Mouse (Mus musculus): Measurements from ENCODE around the gene Dpm2.

Dpm2 gene

GRCm38 (mm10) chr2:32618051-32618450 lies 47.4 kb downstream of the Dpm2 start:
- DNase-seq, result no peak

GRCm38 (mm10) chr2:32620682-32621516 lies 50.2 kb downstream of the Dpm2 start:
- peak; percentile 55 for DNase-seq

- DNase-seq, result no peak
Observed at GRCm38 (mm10) chr2:32621517-32621859, 50.8 kb downstream of the Dpm2 start, which contains the start of gene Ak1. TSS of gene Ak1 (plus strand) at chr2:32621758.

Data from kidney, adult 18-20 months (tissue).